Mouse (Mus musculus) C2C12 (cell line): ENCODE data around the gene Rgs3.

Source experiments
- CEBPB ChIP-seq: IDR thresholded peaks from one replicate; pipeline ENCODE4 v1.6.1; 2011; ENCODE audit warnings: low read depth, mild to moderate bottlenecking, control low read depth, moderate library complexity
- CTCF ChIP-seq: IDR thresholded peaks from one replicate; pipeline ENCODE4 v1.5.1; 2011; ENCODE audit not compliant: control insufficient read depth, insufficient read depth, insufficient read length
- MAX ChIP-seq: IDR thresholded peaks from one replicate; pipeline ENCODE4 v1.6.1; 2011; ENCODE audit warnings: mild to moderate bottlenecking, control low read depth
- MYOD1 ChIP-seq: IDR thresholded peaks from one replicate; pipeline ENCODE4 v1.6.1; 2011; ENCODE audit warnings: low read depth; ENCODE audit not compliant: control insufficient read depth, insufficient read length
- MYOG ChIP-seq: IDR thresholded peaks from one replicate; pipeline ENCODE4 v1.6.1; 2011; ENCODE audit not compliant: control insufficient read depth, insufficient read length; ENCODE audit errors: extremely low read depth
- USF1 ChIP-seq: IDR thresholded peaks from one replicate; pipeline ENCODE4 v1.6.1; 2011; ENCODE audit warnings: low read depth, mild to moderate bottlenecking, control low read depth, moderate library complexity

GRCm38 (mm10) chr4:62626228-62627026, 66.8 kb downstream of the Rgs3 start:
- TF ChIP-seq CTCF (no peak), MAX (no peak), MYOG (no peak), USF1 (no peak), MYOD1 (no peak), CEBPB (no peak)
